Mouse (Mus musculus) frontal cortex, adult 2 months (tissue): ENCODE measurements around the gene Abcc12. TPM values are rescaled to one million over a fixed set of nuclear protein-coding genes. Genes with fewer than 3 reads are reported as not detected.

Experiments
- DNase-seq, 2 experiments: peaks; one replicate each; pipeline ENCODE4 v3.0.0; 2022; ENCODE audit warnings: low spot score in 1 of 2; ENCODE audit errors: extremely low spot score in 1 of 2
- polyA plus RNA-seq: library from polyadenylated mRNA; depleted of rRNA; stranded (reverse); fragments of >200 nt; gene quantifications from 2 replicates; pipeline ENCODE4 v1.2.3, GENCODE M21; 2012; rRNA removed

The Abcc12 gene
- polyA plus RNA-seq, 1 experiment: 1.1 TPM

DNA sequence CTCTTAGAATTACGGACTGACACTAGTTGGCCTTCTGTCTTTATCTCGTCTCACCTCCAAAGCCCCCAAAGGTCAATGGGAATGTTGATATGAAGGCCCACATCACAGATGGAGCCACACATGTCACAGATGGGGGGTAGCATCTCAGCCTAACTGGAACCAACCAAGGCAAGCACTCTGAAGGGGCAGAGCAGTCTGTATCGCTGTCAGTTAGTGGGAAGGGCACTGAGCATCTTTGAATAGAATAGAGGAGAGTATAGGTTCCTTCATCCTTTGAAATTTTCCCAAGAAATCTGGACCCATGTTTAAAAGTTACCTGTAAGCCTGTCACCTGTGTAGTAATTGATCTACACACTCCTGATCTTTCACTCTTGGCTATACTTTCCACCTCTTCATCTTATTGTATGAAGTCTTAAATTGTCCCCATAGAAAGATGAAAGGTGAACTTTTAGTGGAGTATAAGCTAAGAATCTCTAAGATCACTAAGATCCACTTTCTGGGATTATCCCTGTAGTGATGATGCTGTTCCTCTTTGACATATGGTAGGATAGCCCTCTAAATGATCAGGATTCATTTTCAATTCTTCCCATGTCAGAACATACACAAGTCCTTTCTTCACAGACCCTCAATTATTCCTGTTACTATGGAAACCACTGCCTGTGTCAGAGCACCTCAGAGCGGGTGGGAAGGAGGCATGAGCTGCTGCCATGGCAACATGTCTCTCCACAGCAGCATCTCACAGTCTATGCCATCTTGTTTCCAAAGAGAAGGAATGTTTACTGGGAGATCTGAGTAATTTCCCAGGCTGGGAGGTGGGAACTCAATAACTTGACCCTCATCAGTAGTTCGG lies 142.1 kb downstream of the Abcc12 start:
- DNase-seq: peak; percentile 72 to 74

DNA sequence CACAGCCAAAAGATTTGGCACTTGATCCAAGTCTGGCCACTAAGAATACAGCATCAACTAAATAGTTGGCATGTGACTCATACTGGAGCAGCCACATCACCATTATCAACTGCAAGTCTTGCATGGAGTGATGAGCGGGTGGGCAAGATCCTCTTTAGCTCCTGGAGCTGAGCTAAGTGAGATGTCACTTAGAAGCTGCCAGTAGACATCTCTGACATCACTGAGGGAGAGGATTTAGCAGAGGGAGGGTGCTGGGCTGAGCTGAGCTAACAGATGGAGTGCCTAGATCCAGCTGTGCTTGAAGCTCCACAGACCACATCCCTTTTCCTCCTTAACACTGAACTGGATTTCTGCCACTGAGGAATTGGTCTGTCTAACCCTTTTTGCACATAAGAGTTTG lies 143.1 kb downstream of the Abcc12 start:
- DNase-seq: peak; percentile 41 to 68

Other genes starting within 250 kb of the Abcc12 start
- gene Lonp2, start 43.4 kb upstream of the Abcc12 start, polyA plus RNA-seq: 49.1 and 51.8 TPM in 2 replicates
- gene Gm10638, start 165.0 kb upstream of the Abcc12 start, polyA plus RNA-seq: 2.7 and 3.1 TPM in 2 replicates
- 34.8 and 35.3 TPM in 2 replicates for gene Siah1a, start 165.2 kb upstream of the Abcc12 start, polyA plus RNA-seq